Mouse (Mus musculus) central nervous system, embryonic 18 days (tissue): ENCODE measurements around the gene Prkg2. TPM values are rescaled to one million over a fixed set of nuclear protein-coding genes. Genes with fewer than 3 reads are reported as not detected.

ENCODE experiments used
- polyA plus RNA-seq: library from polyadenylated mRNA; depleted of rRNA; stranded (reverse); fragments of >200 nt; gene quantifications from 2 replicates; pipeline ENCODE4 v1.2.3, GENCODE M21; 2012; rRNA removed

The Prkg2 gene
- 1.2 and 1.4 TPM in 2 replicates for polyA plus RNA-seq

DNA sequence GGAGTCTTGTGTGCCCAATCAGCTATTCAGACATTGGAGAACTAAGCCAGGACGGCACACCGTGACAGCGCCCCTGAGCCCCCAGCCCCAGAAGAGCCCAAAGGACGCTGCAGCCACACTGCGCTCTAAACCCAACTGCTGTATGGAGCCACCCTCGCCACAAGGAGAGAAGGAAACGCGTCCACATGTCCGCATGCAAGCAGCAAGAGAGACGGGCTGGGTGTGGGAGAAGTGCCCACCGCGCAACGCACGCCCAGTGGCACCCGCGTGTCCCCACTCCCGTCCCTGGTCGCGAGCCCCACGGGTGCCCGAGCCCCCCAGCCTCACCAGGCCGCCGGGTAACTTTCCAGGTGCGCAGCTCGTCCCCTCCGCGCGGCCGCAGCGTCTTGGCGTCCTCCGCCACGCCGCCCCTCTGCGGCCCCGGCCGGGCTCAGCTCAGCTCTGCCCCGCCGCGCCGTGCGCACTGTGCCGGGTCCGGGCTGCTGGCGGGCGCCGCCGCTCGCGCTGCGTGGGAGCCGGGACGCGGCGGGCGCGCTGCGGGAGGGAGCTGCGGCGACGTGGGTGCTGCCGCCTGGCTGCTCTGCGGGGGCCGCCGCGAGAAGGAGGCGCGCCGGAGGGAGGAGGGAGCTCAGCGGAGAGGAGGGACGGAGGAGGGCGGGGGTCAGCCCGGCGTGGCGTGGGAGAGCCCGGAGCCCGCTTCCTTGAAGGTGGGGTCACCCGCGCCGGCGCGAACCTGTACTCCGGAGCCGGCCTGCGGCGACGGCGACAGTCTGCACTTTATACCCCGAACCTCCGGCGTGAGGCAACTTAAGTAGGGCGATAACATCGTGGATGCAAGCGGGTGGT is at the start of gene Prkg2:
Gene Prkg2, minus strand, starts transcription at position 756 of the 846 bp plus-strand sequence.

Other genes with a start within 250 kb of the Prkg2 start
- gene Bmp3, start 182.9 kb downstream of the Prkg2 start, polyA plus RNA-seq: 2.3 TPM in 2 replicates